Mouse (Mus musculus) lung, postnatal 0 days (tissue): Measurements from ENCODE around the gene Trim47.

Experiments
- CTCF ChIP-seq: IDR thresholded peaks from 2 replicates; pipeline ENCODE4 v1.5.1; 2016; ENCODE audit warnings: antibody characterized with exemption, mild to moderate bottlenecking
- EP300 ChIP-seq: IDR thresholded peaks from 2 replicates; pipeline ENCODE4 v1.6.1; 2016; ENCODE audit warnings: antibody characterized with exemption, mild to moderate bottlenecking, control low read depth

- TF ChIP-seq CTCF (no peak), EP300 (no peak)
These were observed 7.2 kb upstream of the Trim47 start for GRCm38 (mm10) chr11:116134171-116134570.
